Mouse (Mus musculus): ENCODE results near the gene Zbtb20. TPM values are rescaled to one million over a fixed set of nuclear protein-coding genes. Genes with fewer than 3 reads are reported as not detected.

Gene Zbtb20
- polyA plus RNA-seq, 1 experiment from 2014 or later, result 20.2 TPM

DNA sequence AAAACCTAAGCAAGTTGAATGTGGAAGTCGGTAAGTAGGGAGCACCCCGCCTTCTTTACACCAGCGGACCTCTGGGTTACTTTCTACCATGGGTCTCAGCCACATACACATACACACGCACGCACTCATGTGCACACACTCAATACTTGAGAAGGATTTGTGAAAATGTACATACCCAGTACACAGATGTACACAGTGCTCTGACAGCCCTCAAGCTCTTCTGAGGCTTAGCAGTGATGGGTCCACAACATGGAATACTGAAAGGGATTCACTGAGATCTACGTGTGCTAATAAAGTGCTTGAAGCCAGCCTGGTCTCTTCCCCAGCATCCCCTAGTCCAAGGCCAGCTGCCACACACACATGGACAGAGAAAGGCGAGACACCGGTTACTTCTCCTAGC, 761.6 kb downstream of the Zbtb20 start:
- H3K4me2 ChIP-seq, result no peak overlapping the region
- WGBS, result 93% methylated on average over 8 of the region's 8 CpGs

DNA sequence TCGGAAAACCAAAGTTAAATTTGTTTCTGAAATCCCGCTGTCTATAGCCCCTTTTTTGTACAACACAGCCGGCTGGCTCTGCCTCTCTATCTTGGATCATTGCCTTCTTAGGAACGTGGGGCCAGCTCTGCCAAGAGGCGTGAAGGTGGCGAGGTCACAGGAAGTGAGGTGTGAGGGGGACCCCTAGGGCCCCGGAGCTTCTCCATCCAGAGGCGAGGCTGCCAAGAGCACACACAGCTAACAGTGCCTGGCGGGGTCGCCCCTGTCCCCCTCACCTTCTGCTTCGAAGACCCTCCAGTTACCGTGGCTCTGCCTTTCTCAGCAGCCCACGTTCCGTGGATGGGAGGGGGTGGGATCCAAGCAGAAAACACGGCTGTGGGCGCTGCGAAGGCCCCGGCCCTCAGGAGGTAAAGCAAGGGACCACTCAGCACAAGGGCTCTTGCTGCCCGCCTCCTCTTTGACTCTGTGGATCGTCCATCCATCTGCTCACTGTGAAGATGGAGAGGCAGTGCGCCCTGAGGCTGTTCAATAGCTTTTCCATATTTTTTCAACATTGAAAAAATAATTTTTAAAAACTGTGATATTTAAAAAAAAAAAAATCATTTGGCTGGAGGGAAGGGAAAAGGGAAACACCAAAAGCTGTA, 762.8 kb downstream of the Zbtb20 start:
- no peak overlapping the region for H3K9ac ChIP-seq
- no peaks in the 10 kb centered on the region for H3K36me3 ChIP-seq
- no peaks in the 10 kb centered on the region for H3K9me3 ChIP-seq
- no peak overlapping the region for H3K4me3 ChIP-seq
- H3K27ac ChIP-seq, result no peak overlapping the region
- 0 out of 2 replicates have a peak, but pooled peaks cover 3% of the 10 kb centered on the region for H3K4me1 ChIP-seq
- ATAC-seq (ENCODE audit: insufficient number of reproducible peaks, insufficient read depth, low FRiP score, low TSS enrichment, low read depth), result no peak
- no peak overlapping the region for H3K4me2 ChIP-seq
- H3K27me3 ChIP-seq, result no peaks in the 10 kb centered on the region
- WGBS, result 73% methylated on average over 21 of the region's 21 CpGs

More for the DNA sequence above, 761.6 kb downstream of the Zbtb20 start:
- Histone ChIP-seq H3K27me3 (no peaks in the 10 kb centered on the region), H3K4me1 (0 out of 2 replicates have a peak, but pooled peaks cover 3% of the 10 kb centered on the region), H3K9ac (no peak overlapping the region), H3K9me3 (no peaks in the 10 kb centered on the region), H3K4me3 (no peak overlapping the region), H3K36me3 (no peaks in the 10 kb centered on the region), H3K27ac (no peak overlapping the region)
- ATAC-seq (ENCODE audit: insufficient number of reproducible peaks, insufficient read depth, low FRiP score, low TSS enrichment, low read depth), result no peak

DNA sequence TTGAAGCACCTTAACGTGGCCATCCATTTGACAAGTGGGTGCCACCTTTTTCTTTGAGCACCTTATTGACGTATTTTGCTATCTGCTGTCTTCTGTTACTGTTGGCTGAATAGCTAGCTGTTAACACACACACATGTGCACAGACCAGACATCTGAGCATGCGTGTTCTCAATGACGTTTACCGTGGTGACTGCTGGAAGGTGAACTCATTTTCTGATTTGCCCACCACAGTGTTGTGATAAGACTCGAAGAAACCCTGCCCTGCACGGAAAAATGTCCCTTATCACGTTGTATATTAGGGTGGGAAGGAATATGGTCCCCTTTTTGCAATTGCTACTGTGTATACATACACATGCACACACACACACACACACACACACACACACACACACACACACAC, 765.5 kb downstream of the Zbtb20 start:
- no peak overlapping the region for H3K27ac ChIP-seq

DNA sequence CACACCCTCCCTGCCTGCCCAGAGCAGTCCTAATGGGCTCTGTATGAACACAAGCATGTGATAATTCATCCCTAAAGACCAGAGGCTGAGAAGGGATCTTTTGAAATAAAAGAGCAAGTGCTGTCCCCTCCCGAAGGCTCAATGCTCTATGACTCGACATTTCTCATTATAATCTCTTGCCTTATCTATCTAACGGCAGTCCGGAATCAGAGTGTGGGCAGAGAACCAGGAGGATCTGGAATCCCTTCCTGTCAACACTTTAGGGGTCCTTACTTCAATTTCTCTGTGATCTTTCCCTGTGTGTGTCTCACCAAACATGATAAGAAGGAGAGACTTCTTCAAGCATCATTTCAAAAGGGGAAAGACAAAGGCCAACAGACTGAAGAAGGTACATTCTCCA, 770.2 kb downstream of the Zbtb20 start:
- no peak for ATAC-seq (ENCODE audit: insufficient number of reproducible peaks, insufficient read depth, low FRiP score, low TSS enrichment, low read depth)
- Histone ChIP-seq H3K27me3 (no peaks in the 10 kb centered on the region), H3K4me2 (no peak overlapping the region), H3K4me3 (no peak overlapping the region), H3K27ac (no peak overlapping the region), H3K4me1 (no peaks in the 10 kb centered on the region), H3K9me3 (no peaks in the 10 kb centered on the region), H3K9ac (no peak overlapping the region), H3K36me3 (no peaks in the 10 kb centered on the region)
- 86% methylated on average over 4 of the region's 4 CpGs for WGBS

More for the DNA sequence above, 765.5 kb downstream of the Zbtb20 start:
- ATAC-seq (ENCODE audit: insufficient number of reproducible peaks, insufficient read depth, low FRiP score, low TSS enrichment, low read depth), result no peak
- Histone ChIP-seq H3K4me2 (no peak overlapping the region), H3K4me1 (0 out of 2 replicates have a peak, but pooled peaks cover 3% of the 10 kb centered on the region), H3K4me3 (no peak overlapping the region), H3K9ac (no peak overlapping the region), H3K27me3 (no peaks in the 10 kb centered on the region), H3K36me3 (no peaks in the 10 kb centered on the region), H3K9me3 (no peaks in the 10 kb centered on the region)
- 84% methylated on average over 8 of the region's 8 CpGs for WGBS

DNA sequence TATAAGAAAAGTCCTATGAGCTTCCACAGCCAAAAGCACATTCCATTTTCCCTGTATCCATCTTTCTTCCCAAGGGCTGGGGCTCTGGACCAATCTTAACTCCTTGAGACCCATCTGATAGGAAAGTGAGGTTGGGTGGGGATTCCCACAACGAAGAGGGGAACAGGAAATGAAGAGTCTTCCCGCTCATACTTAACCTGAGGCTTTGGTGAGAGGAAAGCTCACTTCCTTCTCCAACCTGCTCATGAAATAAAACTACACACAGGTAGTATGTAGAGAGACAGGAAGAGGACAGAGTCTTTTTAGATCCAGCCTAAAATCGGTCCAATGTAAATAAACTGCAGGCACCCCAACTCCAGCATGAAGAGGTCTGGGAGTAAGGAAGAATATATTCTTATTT, 771.3 kb downstream of the Zbtb20 start:
- Histone ChIP-seq H3K4me3 (no peak overlapping the region), H3K9ac (no peak overlapping the region), H3K9me3 (no peaks in the 10 kb centered on the region), H3K36me3 (no peaks in the 10 kb centered on the region), H3K27me3 (no peaks in the 10 kb centered on the region), H3K4me1 (no peaks in the 10 kb centered on the region), H3K27ac (no peak overlapping the region), H3K4me2 (no peak overlapping the region)
- ATAC-seq (ENCODE audit: insufficient number of reproducible peaks, insufficient read depth, low FRiP score, low TSS enrichment, low read depth), result no peak
- 86% methylated on average over 3 of the region's 3 CpGs for WGBS

DNA sequence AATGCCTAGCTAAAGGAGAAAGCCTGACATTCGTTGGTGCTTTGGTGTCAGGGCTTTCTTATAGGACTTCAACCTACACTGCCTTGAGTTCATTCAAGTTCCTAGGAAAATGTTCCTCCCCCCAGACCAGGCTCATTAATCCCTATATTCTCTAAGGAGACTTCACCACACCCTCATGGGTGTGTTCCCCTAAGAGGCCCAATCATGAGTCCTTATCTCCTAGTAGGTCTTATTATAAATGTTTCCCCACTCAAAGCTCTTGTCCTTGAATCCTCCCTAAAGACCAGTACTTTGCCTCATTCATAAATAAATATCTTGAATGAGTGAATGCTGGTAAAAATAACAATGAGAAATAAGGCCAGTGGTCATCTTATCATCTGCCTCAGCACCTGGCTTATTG, 772.0 kb downstream of the Zbtb20 start:
- no peak overlapping the region for H3K27ac ChIP-seq
- WGBS, result 84% methylated on average over 1 of the region's 1 CpGs
- no peaks in the 10 kb centered on the region for H3K4me1 ChIP-seq
- no peaks in the 10 kb centered on the region for H3K36me3 ChIP-seq
- H3K4me3 ChIP-seq, result no peak overlapping the region
- ATAC-seq (ENCODE audit: insufficient number of reproducible peaks, insufficient read depth, low FRiP score, low TSS enrichment, low read depth), result no peak
- no peak overlapping the region for H3K4me2 ChIP-seq
- H3K27me3 ChIP-seq, result no peaks in the 10 kb centered on the region
- H3K9ac ChIP-seq, result no peak overlapping the region
- no peaks in the 10 kb centered on the region for H3K9me3 ChIP-seq

DNA sequence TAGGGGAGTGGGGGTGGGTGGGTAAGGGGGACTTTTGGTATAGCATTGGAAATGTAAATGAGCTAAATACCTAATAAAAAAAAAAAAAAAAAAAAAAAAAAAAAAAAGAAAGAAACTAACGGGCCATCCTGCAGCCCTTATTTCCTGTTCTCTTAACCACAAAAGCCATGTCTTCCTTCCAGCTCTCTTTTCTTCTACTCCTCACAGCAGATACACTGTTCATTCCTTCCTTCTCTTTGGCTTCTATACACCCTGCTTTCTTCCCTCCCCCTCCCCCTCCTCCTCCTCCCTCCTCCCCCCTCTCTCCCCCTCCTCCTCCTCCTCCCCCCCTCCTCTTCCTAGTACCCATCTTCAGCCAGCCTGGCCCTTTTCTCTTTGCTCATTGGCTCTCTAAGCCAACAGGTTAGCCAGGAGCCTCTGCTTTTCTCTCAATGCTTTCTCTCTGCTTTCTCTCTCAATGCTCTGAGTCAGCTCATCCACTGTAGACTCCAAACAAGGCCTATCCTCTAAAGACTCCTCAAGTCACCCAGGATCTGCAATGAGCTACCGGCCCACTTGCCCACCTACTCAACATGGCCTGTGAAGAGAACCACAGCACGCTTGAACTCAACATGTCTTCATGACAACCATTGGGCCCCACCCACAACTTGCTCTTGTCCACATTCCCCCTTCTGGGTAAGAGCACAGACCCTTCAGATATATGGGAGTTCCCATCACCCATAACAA, 774.8 kb downstream of the Zbtb20 start:
- WGBS, result 96% methylated on average over 2 of the region's 3 CpGs
- Histone ChIP-seq H3K9me3 (no peaks in the 10 kb centered on the region), H3K4me2 (no peak overlapping the region), H3K27me3 (no peaks in the 10 kb centered on the region), H3K4me3 (no peak overlapping the region), H3K27ac (no peak overlapping the region), H3K36me3 (no peaks in the 10 kb centered on the region), H3K9ac (no peak overlapping the region), H3K4me1 (no peaks in the 10 kb centered on the region)
- no peak for ATAC-seq (ENCODE audit: insufficient number of reproducible peaks, insufficient read depth, low FRiP score, low TSS enrichment, low read depth)

DNA sequence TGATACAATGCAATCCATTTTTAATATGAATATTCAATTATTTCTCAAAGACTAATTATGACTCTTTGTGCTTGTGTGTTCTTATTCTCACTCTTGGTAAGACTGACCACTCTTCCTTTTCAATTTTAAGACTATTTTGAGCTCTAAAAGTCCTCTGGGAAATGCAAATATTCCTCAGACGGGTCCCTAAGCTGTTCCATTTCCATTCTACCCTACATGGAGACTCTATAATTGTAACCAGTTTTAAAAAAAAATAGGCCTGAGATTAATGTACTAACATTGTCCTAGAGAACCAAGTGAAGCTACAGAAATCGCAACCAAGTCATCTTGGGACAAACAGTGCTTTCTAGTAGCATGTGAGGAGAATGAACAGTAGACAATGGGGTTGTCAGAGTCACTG, 777.6 kb downstream of the Zbtb20 start:
- no peaks in the 10 kb centered on the region for H3K9me3 ChIP-seq
- H3K27me3 ChIP-seq, result no peaks in the 10 kb centered on the region
- no peaks in the 10 kb centered on the region for H3K36me3 ChIP-seq
- H3K27ac ChIP-seq, result no peak overlapping the region
- no peak overlapping the region for H3K9ac ChIP-seq
- no peak overlapping the region for H3K4me3 ChIP-seq
- no peak overlapping the region for H3K4me2 ChIP-seq
- ATAC-seq (ENCODE audit: insufficient number of reproducible peaks, insufficient read depth, low FRiP score, low TSS enrichment, low read depth), result no peak
- 74% methylated on average over 2 of the region's 2 CpGs for WGBS
- H3K4me1 ChIP-seq, result no peaks in the 10 kb centered on the region

DNA sequence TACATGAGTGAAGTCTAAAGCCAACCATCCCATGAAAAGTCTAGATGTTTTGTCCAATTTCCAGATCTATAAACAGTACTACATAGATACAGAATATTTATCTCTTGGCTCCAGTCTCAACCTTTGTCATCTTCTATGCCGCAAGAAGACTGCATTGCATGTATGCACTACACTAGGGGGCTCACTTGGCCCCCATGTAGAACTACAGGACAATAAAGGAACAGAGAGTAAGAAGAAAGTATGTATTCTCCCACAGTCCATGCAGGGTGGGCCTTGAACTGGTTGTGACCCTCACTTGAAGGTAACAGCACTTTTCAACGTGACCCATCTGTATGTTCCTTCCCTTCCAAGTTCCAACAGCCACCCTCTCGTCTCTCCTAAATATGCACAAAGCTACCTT, 778.6 kb downstream of the Zbtb20 start:
- Histone ChIP-seq H3K36me3 (no peaks in the 10 kb centered on the region), H3K27ac (no peak overlapping the region), H3K9ac (no peak overlapping the region), H3K27me3 (no peaks in the 10 kb centered on the region), H3K9me3 (no peaks in the 10 kb centered on the region), H3K4me2 (no peak overlapping the region), H3K4me3 (no peak overlapping the region), H3K4me1 (no peaks in the 10 kb centered on the region)
- 84% methylated on average over 3 of the region's 3 CpGs for WGBS
- no peak for ATAC-seq (ENCODE audit: insufficient number of reproducible peaks, insufficient read depth, low FRiP score, low TSS enrichment, low read depth)

DNA sequence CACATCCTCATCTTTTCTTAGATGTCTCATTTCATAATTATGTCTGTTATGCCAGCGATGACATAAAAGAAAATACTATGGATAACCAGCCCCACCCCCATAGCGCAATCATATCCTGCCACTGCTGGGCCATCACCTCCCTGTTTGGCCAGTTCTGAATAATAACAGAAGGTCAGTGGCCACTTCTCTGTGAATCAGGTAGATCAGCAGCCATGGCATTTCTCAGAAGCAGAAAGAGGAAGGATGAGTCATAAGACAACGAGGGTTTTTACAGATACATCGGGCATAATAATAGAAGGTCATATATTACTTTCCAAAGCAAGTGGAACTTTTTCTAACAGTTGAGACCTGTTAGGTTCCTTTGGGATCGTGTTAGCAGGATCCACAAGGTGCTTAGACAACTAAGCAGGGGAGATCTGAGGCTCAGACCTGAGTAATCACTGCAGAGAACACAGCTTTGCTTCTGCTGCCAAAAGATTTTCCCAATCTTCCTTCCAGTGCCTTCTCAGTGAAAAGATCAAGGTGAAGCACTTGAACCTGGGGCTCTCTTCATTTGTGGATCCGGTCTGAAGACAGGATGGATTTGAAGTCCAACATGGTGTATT, 779.6 kb downstream of the Zbtb20 start:
- WGBS, result 89% methylated on average over 6 of the region's 6 CpGs
- ATAC-seq (ENCODE audit: insufficient number of reproducible peaks, insufficient read depth, low FRiP score, low TSS enrichment, low read depth), result no peak

DNA sequence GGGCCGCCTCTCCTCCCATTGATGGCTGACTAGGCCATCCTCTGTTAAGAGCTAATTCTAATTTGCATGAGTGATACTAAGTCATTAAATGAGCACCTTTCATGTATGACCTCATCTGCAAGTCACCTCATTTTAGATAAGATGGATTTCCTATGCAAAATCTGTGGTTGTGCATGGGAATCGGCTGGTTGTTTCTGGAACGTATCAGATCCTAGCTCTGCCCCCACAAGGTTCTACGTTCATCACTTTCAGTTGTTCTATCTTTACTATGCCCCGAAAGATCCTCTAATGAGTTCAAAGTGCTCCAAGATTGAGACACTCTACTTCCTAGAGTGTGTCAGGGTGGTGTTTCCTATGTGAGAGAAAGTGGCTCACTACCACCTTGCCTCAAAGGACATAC, 785.9 kb downstream of the Zbtb20 start:
- H3K9me3 ChIP-seq, result no peaks in the 10 kb centered on the region
- H3K4me1 ChIP-seq, result no peaks in the 10 kb centered on the region
- no peaks in the 10 kb centered on the region for H3K36me3 ChIP-seq
- H3K4me3 ChIP-seq, result no peak overlapping the region
- H3K27ac ChIP-seq, result no peak overlapping the region
- no peaks in the 10 kb centered on the region for H3K27me3 ChIP-seq
- no peak for ATAC-seq (ENCODE audit: insufficient number of reproducible peaks, insufficient read depth, low FRiP score, low TSS enrichment, low read depth)
- no peak overlapping the region for H3K9ac ChIP-seq
- WGBS, result 96% methylated on average over 5 of the region's 5 CpGs
- H3K4me2 ChIP-seq, result no peak overlapping the region

More for the DNA sequence above, 779.6 kb downstream of the Zbtb20 start:
- H3K36me3 ChIP-seq, result no peaks in the 10 kb centered on the region
- H3K27me3 ChIP-seq, result no peaks in the 10 kb centered on the region
- no peak overlapping the region for H3K27ac ChIP-seq
- no peak overlapping the region for H3K9ac ChIP-seq
- no peak overlapping the region for H3K4me3 ChIP-seq
- no peaks in the 10 kb centered on the region for H3K9me3 ChIP-seq
- H3K4me2 ChIP-seq, result no peak overlapping the region
- no peaks in the 10 kb centered on the region for H3K4me1 ChIP-seq

Data from embryonic facial prominence, embryonic 13.5 days (tissue).